Mouse (Mus musculus) left cerebral cortex, postnatal 25 days (tissue): ENCODE measurements around the gene Chil3. TPM values are rescaled to one million over a fixed set of nuclear protein-coding genes. Genes with fewer than 3 reads are reported as not detected.
A peak's percentile ranks its signal among the peaks of the same experiment; 100 is the strongest.
"Not testable (repeated sequence)": the region's sequence is repeated elsewhere in the genome, so short reads cannot be mapped to it uniquely, and the experiment has no call there.

Experiments used
- DNase-seq, 2 experiments: peaks; one replicate each; pipeline ENCODE4 v3.0.0; 2022; ENCODE audit warnings: low spot score in 2 of 2, mixed read lengths in 1 of 2
- intact Hi-C: fragments of 180-260 bp; cut with DNase I; formaldehyde crosslinking; loops from one replicate; pipeline ENCODE4 v1.15.1; 2025
- total RNA-seq, 2 experiments: library from RNA; stranded (reverse); gene quantifications; 2 replicates each; pipeline ENCODE4 v1.2.3; 2021

Gene Chil3
- not detected for total RNA-seq

- no peak for DNase-seq
- intact Hi-C loops, result no loop called here
Measured at GRCm38 (mm10) chr3:106167464-106167863, at the start of gene Chil3. Gene Chil3 (minus strand): TSS chr3:106167564.

GRCm38 (mm10) chr3:106198030-106198429 lies 30.7 kb upstream of the Chil3 start:
- DNase-seq, intact Hi-C loops: not testable (repeated sequence)

- DNase-seq, intact Hi-C loops: not testable (repeated sequence)
Measured at GRCm38 (mm10) chr3:106197246-106197645, 29.9 kb upstream of the Chil3 start.

GRCm38 (mm10) chr3:106196276-106196675 lies 28.9 kb upstream of the Chil3 start:
- no peak for DNase-seq
- intact Hi-C loops, result no loop called here

GRCm38 (mm10) chr3:106195486-106195885 lies 28.1 kb upstream of the Chil3 start:
- DNase-seq, result no peak
- intact Hi-C loops, result no loop called here

- no peak for DNase-seq
- intact Hi-C loops, result no loop called here
Measured at GRCm38 (mm10) chr3:106187991-106188390, 20.6 kb upstream of the Chil3 start.

GRCm38 (mm10) chr3:106177509-106178189 lies 10.3 kb upstream of the Chil3 start:
- DNase-seq, result no peak
- intact Hi-C loops, result no loop called here

- intact Hi-C loops, DNase-seq: not testable (repeated sequence)
Measured at GRCm38 (mm10) chr3:106174971-106175370, 7.6 kb upstream of the Chil3 start.

GRCm38 (mm10) chr3:106172506-106172905 lies 5.1 kb upstream of the Chil3 start:
- DNase-seq, intact Hi-C loops: not testable (repeated sequence)

DNA sequence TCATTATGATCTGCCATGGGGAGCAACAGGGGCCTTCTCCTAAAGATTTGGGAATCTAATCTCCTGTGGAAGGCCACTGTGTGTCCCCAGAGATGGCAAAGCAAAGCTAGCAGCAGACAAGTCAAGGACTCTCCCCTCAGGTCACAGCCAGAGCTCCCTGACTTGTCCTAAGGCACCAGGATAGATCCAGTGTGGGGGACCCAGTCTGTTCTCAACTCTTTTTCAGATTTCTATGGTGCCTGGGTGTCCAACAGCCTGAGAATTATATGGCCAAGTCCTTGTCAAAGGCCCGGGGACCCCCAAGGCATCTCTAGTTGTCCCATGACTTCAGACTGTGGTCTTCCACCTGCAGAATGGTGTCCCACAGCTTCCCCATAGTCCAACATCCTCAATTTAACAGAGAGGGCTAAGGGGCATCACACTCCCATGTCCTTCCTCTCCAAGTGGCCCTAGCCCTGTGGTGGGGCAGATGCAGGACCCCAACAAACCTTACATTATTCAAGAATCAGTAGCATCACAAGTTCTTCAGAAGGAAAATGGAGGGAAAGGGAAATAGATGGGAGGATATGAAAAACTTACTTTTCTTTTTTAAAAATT lies 3.9 kb upstream of the Chil3 start:
- intact Hi-C loops, result no loop called here
- DNase-seq, result no peak

DNA sequence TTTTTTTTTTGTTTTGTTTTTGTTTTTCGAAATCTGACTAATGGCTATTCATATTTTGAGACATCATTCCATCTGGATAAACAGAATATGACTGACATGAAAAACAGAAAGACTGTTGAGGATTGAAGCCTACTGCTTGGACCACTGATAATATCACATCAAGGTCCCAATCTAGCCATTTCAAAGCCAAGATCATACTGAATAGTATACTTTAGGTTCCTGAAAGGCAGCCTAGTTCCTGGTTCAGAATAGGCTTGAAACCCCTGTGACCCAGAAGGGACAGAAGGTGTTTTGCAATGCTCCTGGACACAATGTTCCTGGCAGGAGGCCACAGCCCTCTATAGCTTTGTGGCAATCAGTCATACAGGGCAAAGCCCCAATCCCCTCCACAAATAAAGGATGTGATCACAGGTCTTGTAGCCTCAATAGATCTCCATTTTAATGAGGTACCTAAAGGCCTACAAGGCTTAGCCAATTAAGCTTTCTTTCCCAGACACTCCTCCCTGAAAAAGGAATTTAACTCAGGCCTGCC lies 3.2 kb upstream of the Chil3 start:
- intact Hi-C loops, result no loop called here

DNA sequence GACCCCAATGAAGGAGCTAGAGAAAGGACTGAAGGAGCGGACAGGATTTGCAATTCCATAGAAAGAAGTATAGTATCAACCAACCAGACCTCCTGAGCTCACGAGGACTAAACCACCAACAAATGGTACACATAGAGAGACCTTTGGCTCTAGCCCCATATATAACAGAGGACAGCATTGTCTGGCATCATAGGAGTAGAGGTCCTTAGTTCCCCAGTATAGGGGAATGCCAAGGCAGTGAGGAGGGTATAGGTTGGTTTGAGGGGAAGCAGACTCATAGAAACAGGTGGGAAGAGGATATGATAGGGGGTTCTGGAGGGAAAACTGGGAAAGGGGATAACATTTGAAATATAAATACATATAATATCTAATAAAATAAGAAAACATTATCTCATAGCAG lies 13.0 kb downstream of the Chil3 start:
- intact Hi-C loops, result no loop called here
- no peak for DNase-seq

More for the DNA sequence above, 3.2 kb upstream of the Chil3 start:
- no peak for DNase-seq

- no peak for DNase-seq
Measured at GRCm38 (mm10) chr3:106144081-106144480, 23.3 kb downstream of the Chil3 start.

GRCm38 (mm10) chr3:106131690-106132089 lies 35.7 kb downstream of the Chil3 start:
- intact Hi-C loops, result no loop called here

More at GRCm38 (mm10) chr3:106144081-106144480, 23.3 kb downstream of the Chil3 start:
- intact Hi-C loops, result no loop called here

DNA sequence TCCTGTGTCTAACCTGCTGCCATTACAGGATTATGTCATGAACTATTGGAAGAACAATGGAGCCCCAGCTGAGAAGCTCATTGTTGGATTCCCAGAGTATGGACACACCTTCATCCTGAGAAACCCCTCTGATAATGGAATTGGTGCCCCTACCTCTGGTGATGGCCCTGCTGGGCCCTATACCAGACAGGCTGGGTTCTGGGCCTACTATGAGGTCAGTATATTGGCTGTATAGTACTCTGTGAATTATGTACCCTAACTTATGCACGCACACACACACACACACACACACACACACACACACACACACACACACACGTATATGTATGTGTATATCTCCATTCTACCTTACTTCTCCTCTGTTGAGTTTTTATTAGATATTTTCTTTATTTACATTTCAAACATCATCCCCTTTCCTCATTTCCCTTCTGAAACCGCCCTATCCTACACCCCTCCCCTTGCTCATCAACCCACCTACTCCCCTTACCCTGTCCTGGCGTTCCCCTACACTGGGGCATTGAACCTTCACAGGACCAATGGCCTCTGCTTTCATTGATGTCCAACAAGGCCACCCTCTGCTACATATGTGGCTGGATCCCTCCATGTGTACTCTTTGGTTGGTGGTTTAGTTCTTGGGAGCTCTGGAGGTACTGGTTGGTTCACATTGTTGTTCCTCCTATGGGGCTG lies 38.4 kb downstream of the Chil3 start:
- intact Hi-C loops, result no loop called here
- no peak for DNase-seq

More at GRCm38 (mm10) chr3:106131690-106132089, 35.7 kb downstream of the Chil3 start:
- peak; percentile 49 to 89 for DNase-seq

GRCm38 (mm10) chr3:106126999-106127398 lies 40.4 kb downstream of the Chil3 start:
- no peak for DNase-seq
- intact Hi-C loops, result no loop called here

DNA sequence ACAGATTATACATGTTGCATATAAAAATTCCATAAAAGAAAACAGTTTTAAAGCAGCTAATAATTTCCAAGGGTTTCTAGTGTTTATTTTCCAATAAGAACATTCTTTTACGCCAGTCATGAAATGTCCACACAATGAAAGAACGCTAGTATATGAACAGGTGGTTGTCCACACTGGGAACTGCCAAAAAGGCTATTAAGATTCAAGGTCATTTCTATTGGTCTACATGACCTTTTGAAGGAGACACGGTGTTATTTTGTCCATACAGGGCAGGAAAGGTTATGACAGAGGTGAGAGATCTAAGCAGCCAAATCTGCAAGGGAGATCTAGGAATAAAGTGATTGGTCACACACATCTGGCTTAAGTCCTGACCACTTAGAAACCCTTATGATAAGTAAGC lies 54.4 kb downstream of the Chil3 start, which contains the start of gene Chia1:
Gene Chia1 (plus strand): TSS at position 301 of the 400 bp plus-strand sequence.
- intact Hi-C loops, result no loop called here
- no peak for DNase-seq
